Mouse (Mus musculus) natural killer cell, adult 2 months (primary cell): ENCODE data around the gene Gm9887.

ENCODE experiments used
- DNase-seq, 2 experiments: peaks; one replicate each; pipeline ENCODE4 v3.0.0; 2022; ENCODE audit warnings: low spot score in 2 of 2

Gene Gm9887

GRCm38 (mm10) chr12:69371854-69372671 is at the start of gene Gm9887, which contains the start of gene Arf6:
Gene Gm9887, minus strand, starts transcription at chr12:69372458.
Gene Arf6, plus strand, starts transcription at chr12:69372150.
- DNase-seq, result peak; percentile 96 to 98

GRCm38 (mm10) chr12:69420716-69421115 is 48.5 kb upstream of the Gm9887 start:
- DNase-seq, result peak; percentile 48 to 53

- DNase-seq, result no peak
Measured at GRCm38 (mm10) chr12:69419606-69420005, 47.3 kb upstream of the Gm9887 start.

- no peak for DNase-seq
Measured at GRCm38 (mm10) chr12:69419017-69419605, 46.9 kb upstream of the Gm9887 start.

- DNase-seq, result no peak
Measured at GRCm38 (mm10) chr12:69418606-69419005, 46.3 kb upstream of the Gm9887 start.

GRCm38 (mm10) chr12:69417701-69418291 is 45.5 kb upstream of the Gm9887 start:
- DNase-seq, result peak in 1 of 2 experiments; percentile 54

GRCm38 (mm10) chr12:69416793-69417192 is 44.5 kb upstream of the Gm9887 start:
- DNase-seq, result peak; percentile 60 to 74

GRCm38 (mm10) chr12:69414826-69415572 is 42.7 kb upstream of the Gm9887 start:
- DNase-seq, result peak in 1 of 2 experiments; percentile 42

GRCm38 (mm10) chr12:69413303-69413702 is 41.0 kb upstream of the Gm9887 start:
- no peak for DNase-seq

- DNase-seq, result peak; percentile 65 to 79
Measured at GRCm38 (mm10) chr12:69411936-69412335, 39.7 kb upstream of the Gm9887 start.

GRCm38 (mm10) chr12:69410767-69411166 is 38.5 kb upstream of the Gm9887 start:
- no peak for DNase-seq

- DNase-seq, result no peak
Measured at GRCm38 (mm10) chr12:69402594-69403167, 30.4 kb upstream of the Gm9887 start.

GRCm38 (mm10) chr12:69402100-69402499 is 29.8 kb upstream of the Gm9887 start:
- DNase-seq, result no peak

- no peak for DNase-seq
Measured at GRCm38 (mm10) chr12:69400871-69401286, 28.6 kb upstream of the Gm9887 start.

GRCm38 (mm10) chr12:69400367-69400766 is 28.1 kb upstream of the Gm9887 start:
- no peak for DNase-seq

GRCm38 (mm10) chr12:69394456-69394855 is 22.2 kb upstream of the Gm9887 start:
- DNase-seq, result no peak

- no peak for DNase-seq
Measured at GRCm38 (mm10) chr12:69393076-69393475, 20.8 kb upstream of the Gm9887 start.

GRCm38 (mm10) chr12:69390000-69390698 is 17.9 kb upstream of the Gm9887 start:
- DNase-seq, result no peak

- DNase-seq, result no peak
Measured at GRCm38 (mm10) chr12:69389273-69389938, 17.1 kb upstream of the Gm9887 start.

- no peak for DNase-seq
Measured at GRCm38 (mm10) chr12:69388321-69388869, 16.1 kb upstream of the Gm9887 start.
